In genomic region chr2:125498216-125498615, GRCm38 (mm10) we compare ENCODE assay signal across 35 mouse cellular contexts. TPM values are rescaled to one million over a fixed set of nuclear protein-coding genes. Genes with fewer than 3 reads are reported as not detected.
"Had no signal": no experiment of that assay in that cellular context is flagged by ENCODE, and none has a peak within 500 bp of the region (broad histone marks: within the 10 kb centered on the region; RNA-seq: fewer than 3 reads in every experiment).

No protein-coding gene starts in this region.

- H3K9me3 ChIP-seq: limb, embryonic 10.5 days; limb, embryonic 12.5 days; limb, embryonic 13.5 days; limb, embryonic 15.5 days; liver, embryonic 12.5 days; liver, embryonic 13.5 days; liver, embryonic 15.5 days; lung, embryonic 15.5 days; midbrain, embryonic 12.5 days; midbrain, embryonic 13.5 days; midbrain, embryonic 15.5 days; neural tube, embryonic 12.5 days had no signal

- H3K27ac ChIP-seq: limb, embryonic 10.5 days; limb, embryonic 12.5 days; limb, embryonic 13.5 days; limb, embryonic 15.5 days; liver, embryonic 12.5 days; liver, embryonic 13.5 days; liver, embryonic 14.5 days; liver, embryonic 15.5 days; lung, embryonic 15.5 days; macrophage; midbrain, embryonic 10.5 days; midbrain, embryonic 12.5 days; midbrain, embryonic 13.5 days; midbrain, embryonic 15.5 days; neural tube, embryonic 12.5 days had no signal

- H3K4me1 ChIP-seq: limb, embryonic 12.5 days; limb, embryonic 13.5 days; liver, embryonic 12.5 days; liver, embryonic 13.5 days; liver, embryonic 15.5 days; midbrain, embryonic 10.5 days; midbrain, embryonic 12.5 days; midbrain, embryonic 13.5 days; midbrain, embryonic 15.5 days; neural tube, embryonic 12.5 days had no signal

- H3K4me3 ChIP-seq: limb, embryonic 10.5 days; limb, embryonic 12.5 days; limb, embryonic 13.5 days; limb, embryonic 15.5 days; liver, embryonic 12.5 days; liver, embryonic 13.5 days; liver, embryonic 15.5 days; lung, embryonic 15.5 days; megakaryocyte, embryonic 14.5 days; midbrain, embryonic 10.5 days; midbrain, embryonic 12.5 days; midbrain, embryonic 13.5 days; midbrain, embryonic 15.5 days; myocyte; neural tube, embryonic 12.5 days had no signal

- DNase-seq: left cerebral cortex, postnatal 4 days; liver; liver, embryonic 13.5 days; liver, postnatal 0 days; lung, adult 18-20 months; lung, adult 2 months; lung, embryonic 14.5 days; lung, postnatal 14 days; lung, postnatal 36 days; lung, postnatal 4 days; midbrain, embryonic 14.5 days had no signal

- H3K27me3 ChIP-seq: limb, embryonic 15.5 days; lung, embryonic 15.5 days; midbrain, embryonic 12.5 days; midbrain, embryonic 13.5 days; midbrain, embryonic 15.5 days; neural tube, embryonic 12.5 days had no signal

- ATAC-seq: liver, embryonic 12.5 days; liver, postnatal 0 days; lung, postnatal 0 days; midbrain, embryonic 13.5 days; midbrain, embryonic 15.5 days; midbrain, embryonic 16.5 days had no signal

- H3K36me3 ChIP-seq: liver, embryonic 12.5 days; liver, embryonic 13.5 days; liver, embryonic 15.5 days; midbrain, embryonic 12.5 days; midbrain, embryonic 13.5 days; midbrain, embryonic 15.5 days; neural tube, embryonic 12.5 days had no signal

- H3K9ac ChIP-seq: limb, embryonic 12.5 days; limb, embryonic 13.5 days; limb, embryonic 15.5 days; liver, embryonic 12.5 days; liver, embryonic 13.5 days; liver, embryonic 14.5 days; liver, embryonic 15.5 days; liver, postnatal 0 days; lung, embryonic 14.5 days; lung, embryonic 15.5 days; midbrain, embryonic 12.5 days; midbrain, embryonic 13.5 days; midbrain, embryonic 15.5 days; neural tube, embryonic 12.5 days had no signal

RNA-seq across cellular contexts. Expression of gene Gm9913, which starts 6.7 kb away (rescaled TPM):
- total RNA-seq: left cerebral cortex, postnatal 25 days; liver, adult 2 months; megakaryocyte, adult 5-6 weeks; megakaryocyte-erythroid progenitor cell, adult 5-6 weeks; monocyte, adult 5-6 weeks had no signal
- polyA plus RNA-seq: liver, adult 2 months; liver, embryonic 13.5 days; liver, embryonic 14.5 days; liver, embryonic 16.5 days; liver, postnatal 0 days; macrophage; midbrain, embryonic 14.5 days had no signal

RNA-seq across cellular contexts. Expression of gene Fbn1, which starts 9.6 kb away (rescaled TPM):
- total RNA-seq: megakaryocyte-erythroid progenitor cell, adult 5-6 weeks; monocyte, adult 5-6 weeks had no signal
